Mouse (Mus musculus) E14TG2a.4 (cell line): ENCODE results near the gene Kl.

Experiments used
- H3K27me3 ChIP-seq: 2 replicates; pipeline ENCODE4 v1.6.1; 2014; ENCODE audit warnings: low read length, control low read depth; ENCODE audit not compliant: insufficient read depth
- H3K36me3 ChIP-seq: 2 replicates; pipeline ENCODE4 v1.6.1; 2014; ENCODE audit warnings: low read length, control low read depth; ENCODE audit not compliant: insufficient read depth
- H3K4me1 ChIP-seq: replicated peaks from 2 replicates; pipeline ENCODE4 v1.6.1; 2014; ENCODE audit warnings: low read depth, low read length, control low read depth
- H3K4me3 ChIP-seq: replicated peaks from 2 replicates; pipeline ENCODE4 v1.5.1; 2014; ENCODE audit warnings: mild to moderate bottlenecking, low read length
- H3K9me3 ChIP-seq: 2 replicates; pipeline ENCODE4 v1.6.1; 2014; ENCODE audit warnings: low read length, control low read depth
- CTCF ChIP-seq: conservative IDR thresholded peaks from 2 replicates; pipeline ENCODE4 v1.5.1; 2014; ENCODE audit warnings: low read length
- NANOG ChIP-seq: IDR thresholded peaks from 2 replicates; pipeline ENCODE4 v1.6.1; 2014; ENCODE audit warnings: borderline replicate concordance, low read length, mixed read lengths
- POU5F1 ChIP-seq: IDR thresholded peaks from 2 replicates; pipeline ENCODE4 v1.6.1; 2014; ENCODE audit warnings: low read length, borderline replicate concordance

Gene Kl

GRCm38 (mm10) chr5:150919961-150920360, 32.4 kb upstream of the Kl start:
- peaks cover 34% of the 10 kb centered on the region for H3K27me3 ChIP-seq
- no peak overlapping the region for H3K4me3 ChIP-seq
- TF ChIP-seq CTCF (no peak), POU5F1 (no peak), NANOG (no peak)
- no peaks in the 10 kb centered on the region for H3K36me3 ChIP-seq
- H3K9me3 ChIP-seq: no peaks in the 10 kb centered on the region
- peaks cover 15% of the 10 kb centered on the region for H3K4me1 ChIP-seq

- H3K27me3 ChIP-seq: no peaks in the 10 kb centered on the region
- TF ChIP-seq CTCF (peak; percentile 41), NANOG (no peak)
- H3K36me3 ChIP-seq: no peaks in the 10 kb centered on the region
- H3K4me1 ChIP-seq: 0 out of 2 replicates have a peak, but pooled peaks cover 5% of the 10 kb centered on the region
- H3K4me3 ChIP-seq: no peak overlapping the region
- H3K9me3 ChIP-seq: no peaks in the 10 kb centered on the region
Observed at GRCm38 (mm10) chr5:150929406-150929805, 23.0 kb upstream of the Kl start.

GRCm38 (mm10) chr5:150932596-150932995, 19.8 kb upstream of the Kl start:
- Histone ChIP-seq H3K4me1 (0 out of 2 replicates have a peak, but pooled peaks cover 4% of the 10 kb centered on the region), H3K27me3 (no peaks in the 10 kb centered on the region), H3K36me3 (no peaks in the 10 kb centered on the region), H3K9me3 (no peaks in the 10 kb centered on the region), H3K4me3 (no peak overlapping the region)
- TF ChIP-seq CTCF (no peak), NANOG (no peak), POU5F1 (no peak)

GRCm38 (mm10) chr5:150936213-150936612, 16.2 kb upstream of the Kl start:
- peaks cover 7% of the 10 kb centered on the region; the same call in 1 of the 2 replicates for H3K9me3 ChIP-seq
- H3K4me1 ChIP-seq: 0 out of 2 replicates have a peak, but pooled peaks cover 4% of the 10 kb centered on the region
- H3K36me3 ChIP-seq: no peaks in the 10 kb centered on the region
- H3K4me3 ChIP-seq: no peak overlapping the region
- 0 out of 2 replicates have a peak, but pooled peaks cover 4% of the 10 kb centered on the region for H3K27me3 ChIP-seq
- no peak for TF ChIP-seq CTCF
- no peak for TF ChIP-seq NANOG
- TF ChIP-seq POU5F1: no peak

- no peak for TF ChIP-seq POU5F1
- TF ChIP-seq NANOG: no peak
- no peak for TF ChIP-seq CTCF
- Histone ChIP-seq H3K36me3 (no peaks in the 10 kb centered on the region), H3K4me1 (0 out of 2 replicates have a peak, but pooled peaks cover 4% of the 10 kb centered on the region), H3K4me3 (no peak overlapping the region), H3K27me3 (0 out of 2 replicates have a peak, but pooled peaks cover 4% of the 10 kb centered on the region), H3K9me3 (peaks cover 7% of the 10 kb centered on the region; the same call in 1 of the 2 replicates)
Observed at GRCm38 (mm10) chr5:150936807-150937206, 15.6 kb upstream of the Kl start.

- TF ChIP-seq CTCF (no peak), NANOG (no peak), POU5F1 (no peak)
- no peak overlapping the region for H3K4me3 ChIP-seq
- no peaks in the 10 kb centered on the region for H3K36me3 ChIP-seq
- 0 out of 2 replicates have a peak, but pooled peaks cover 4% of the 10 kb centered on the region for H3K27me3 ChIP-seq
- H3K9me3 ChIP-seq: peaks cover 7% of the 10 kb centered on the region; the same call in 1 of the 2 replicates
- 0 out of 2 replicates have a peak, but pooled peaks cover 4% of the 10 kb centered on the region for H3K4me1 ChIP-seq
Observed at GRCm38 (mm10) chr5:150937501-150937900, 14.9 kb upstream of the Kl start.

- Histone ChIP-seq H3K4me1 (peaks cover 20% of the 10 kb centered on the region), H3K9me3 (no peaks in the 10 kb centered on the region), H3K36me3 (no peaks in the 10 kb centered on the region), H3K4me3 (no peak overlapping the region), H3K27me3 (peaks cover 9% of the 10 kb centered on the region; the same call in 1 of the 2 replicates)
- TF ChIP-seq NANOG (no peak), CTCF (peak; percentile 84)
Observed at GRCm38 (mm10) chr5:150945576-150945975, 6.8 kb upstream of the Kl start.

- Histone ChIP-seq H3K27me3 (peaks cover 43% of the 10 kb centered on the region), H3K4me1 (peaks cover 25% of the 10 kb centered on the region), H3K4me3 (peak overlapping the region; percentile 46; the same call in 1 of the 2 replicates), H3K9me3 (no peaks in the 10 kb centered on the region), H3K36me3 (no peaks in the 10 kb centered on the region)
- TF ChIP-seq POU5F1 (no peak), CTCF (no peak), NANOG (no peak)
Observed at GRCm38 (mm10) chr5:150949131-150949530, 3.3 kb upstream of the Kl start.

GRCm38 (mm10) chr5:150951325-150951724, 1.1 kb upstream of the Kl start:
- Histone ChIP-seq H3K4me1 (peaks cover 30% of the 10 kb centered on the region), H3K4me3 (no peak overlapping the region)

More at GRCm38 (mm10) chr5:150951325-150951724, 1.1 kb upstream of the Kl start:
- TF ChIP-seq NANOG (no peak), CTCF (no peak)
- H3K36me3 ChIP-seq: no peaks in the 10 kb centered on the region
- no peaks in the 10 kb centered on the region for H3K9me3 ChIP-seq
- H3K27me3 ChIP-seq: peaks cover 65% of the 10 kb centered on the region
